Mouse (Mus musculus): Measurements from ENCODE around the gene Mrps35. TPM values are rescaled to one million over a fixed set of nuclear protein-coding genes. Genes with fewer than 3 reads are reported as not detected.

Mrps35 gene
- polyA plus RNA-seq, 1 experiment from 2014 or later = 119 TPM

Other genes with a start within 250 kb of the Mrps35 start
- 0.59 and 1.0 TPM in 2 replicates for gene Arntl2, start 246.7 kb upstream of the Mrps35 start, polyA plus RNA-seq (2014; fragmentation: Nextera tagmentation; extraction: Ambion mirVana)
- not detected in 2 replicates for gene Smco2, start 192.7 kb upstream of the Mrps35 start, polyA plus RNA-seq (2014; fragmentation: Nextera tagmentation; extraction: Ambion mirVana)
- 10.9 and 15.9 TPM in 2 replicates for gene Ppfibp1, start 154.3 kb upstream of the Mrps35 start, polyA plus RNA-seq (2014; fragmentation: Nextera tagmentation; extraction: Ambion mirVana)
- gene 1700034J05Rik, start 88.3 kb upstream of the Mrps35 start, polyA plus RNA-seq (2014; fragmentation: Nextera tagmentation; extraction: Ambion mirVana) = not detected in 2 replicates
- gene Rep15, start 10.2 kb upstream of the Mrps35 start, polyA plus RNA-seq (2014; fragmentation: Nextera tagmentation; extraction: Ambion mirVana) = 0.43 and 0.56 TPM in 2 replicates
- gene Mansc4, start 44.3 kb downstream of the Mrps35 start, polyA plus RNA-seq (2014; fragmentation: Nextera tagmentation; extraction: Ambion mirVana) = 0.56 and 0.91 TPM in 2 replicates
- 6.3 and 7.5 TPM in 2 replicates for gene Klhl42, start 48.6 kb downstream of the Mrps35 start, polyA plus RNA-seq (2014; fragmentation: Nextera tagmentation; extraction: Ambion mirVana)
- 0.91 and 1.7 TPM in 2 replicates for gene Pthlh, start 221.4 kb downstream of the Mrps35 start, polyA plus RNA-seq (2014; fragmentation: Nextera tagmentation; extraction: Ambion mirVana)